Mouse (Mus musculus): Measurements from ENCODE around the gene Phf7.

The Phf7 gene

GRCm38 (mm10) chr14:31195968-31196367, 55.1 kb downstream of the Phf7 start:
- DNase-seq = no peak

GRCm38 (mm10) chr14:31195521-31195920, 55.6 kb downstream of the Phf7 start:
- no peak for DNase-seq

- peak; percentile 81 to 84 for DNase-seq
Measured at GRCm38 (mm10) chr14:31194891-31195513, 56.1 kb downstream of the Phf7 start.

GRCm38 (mm10) chr14:31194441-31194840, 56.7 kb downstream of the Phf7 start:
- DNase-seq = no peak

GRCm38 (mm10) chr14:31193791-31194190, 57.3 kb downstream of the Phf7 start:
- DNase-seq = no peak

- DNase-seq = peak; percentile 56 to 70
Measured at GRCm38 (mm10) chr14:31191936-31192335, 59.2 kb downstream of the Phf7 start.

GRCm38 (mm10) chr14:31189348-31189747, 61.8 kb downstream of the Phf7 start:
- DNase-seq = no peak

GRCm38 (mm10) chr14:31188771-31189181, 62.3 kb downstream of the Phf7 start:
- peak; percentile 60 to 74 for DNase-seq

Measured in lung, adult 18-20 months (tissue).